Mouse (Mus musculus): ENCODE measurements at regions not wholly inside any gene's neighbourhood (a gene's known extent, or its start where the extent isn't known, plus 50 kb on each side); places are given as distances from the start of the nearest gene placed in this dataset.

- no peaks in the 10 kb centered on the region for H3K36me3 ChIP-seq (replicated peaks in 1 of 2; ENCODE audit: control insufficient read depth in 1 of 2, insufficient read depth in 1 of 2, low read length in 1 of 2)
- H3K4me2 ChIP-seq (ENCODE audit: insufficient read depth, low read depth, poor library complexity, severe bottlenecking): no peak overlapping the region
- no peak overlapping the region for H3K9ac ChIP-seq (ENCODE audit: insufficient read depth, low read depth)
- no peak overlapping the region for H3K27ac ChIP-seq (ENCODE audit: insufficient read depth, low read depth)
- dilution Hi-C loops (cut with MboI; ENCODE audit: extremely low pct_ligation_motif_present, extremely low pct_unique_long_range_greater_than_20kb, low sequenced_read_pairs): no loop called here
- in situ Hi-C loops (cut with MboI; ENCODE audit: low pct_ligation_motif_present, low pct_unique_long_range_greater_than_20kb, low sequenced_read_pairs): no loop called here
- TF ChIP-seq TCF12 (IDR thresholded peaks at IDR 0.05; ENCODE audit: low read depth, low read length): no peak
- TF ChIP-seq GABPA (IDR thresholded peaks at IDR 0.05; ENCODE audit: insufficient replicate concordance, low read depth, low read length): no peak
- no peak for TF ChIP-seq SMC3 (IDR thresholded peaks at IDR 0.05; ENCODE audit: low read depth, low read length)
- TF ChIP-seq POLR2A (IDR thresholded peaks at IDR 0.05; ENCODE audit: low read depth, low read length): no peak
- TF ChIP-seq USF1 (IDR thresholded peaks at IDR 0.05; ENCODE audit: low read depth, low read length): no peak
- no peak for TF ChIP-seq CHD2 (IDR thresholded peaks at IDR 0.05; ENCODE audit: low read length)
- no peak for TF ChIP-seq ZKSCAN1 (IDR thresholded peaks at IDR 0.05; ENCODE audit: borderline replicate concordance, low read depth, low read length)
- no peak for TF ChIP-seq MXI1 (IDR thresholded peaks at IDR 0.05; ENCODE audit: low read depth, low read length)
- TF ChIP-seq ELF1 (IDR thresholded peaks at IDR 0.05; ENCODE audit: low read depth, low read length): no peak
- TF ChIP-seq ZNF384 (IDR thresholded peaks at IDR 0.05; ENCODE audit: low read depth, low read length): no peak
- no peak for TF ChIP-seq SIN3A (IDR thresholded peaks at IDR 0.05; ENCODE audit: low read length)
- no peak for TF ChIP-seq CTCF (conservative IDR thresholded peaks at IDR 0.05 in 1 of 2, IDR thresholded peaks at IDR 0.05 in 1 of 2; ENCODE audit: low read depth in 2 of 2, low read length in 2 of 2)
- no peak for TF ChIP-seq NRF1 (IDR thresholded peaks at IDR 0.05; ENCODE audit: low read depth, low read length)
- H3K79me2 ChIP-seq (replicated peaks; ENCODE audit: control insufficient read depth, extremely low read depth, insufficient read depth, poor library complexity, severe bottlenecking): no peaks in the 10 kb centered on the region
- no peaks in the 10 kb centered on the region for H3K27me3 ChIP-seq (replicated peaks)
- peaks cover 26 to 89% of the 10 kb centered on the region in 2 experiments for H3K4me1 ChIP-seq (ENCODE audit: control insufficient read depth in 1 of 2, insufficient read depth in 2 of 2)
- no peak overlapping the region for H3K4me3 ChIP-seq (replicated peaks in 1 of 3; ENCODE audit: low read depth in 2 of 3, low read length in 2 of 3, poor library complexity in 1 of 3)
- no peaks in the 10 kb centered on the region for H3K9me3 ChIP-seq (replicated peaks; ENCODE audit: low read length)
- DNase-seq (ENCODE audit: extremely low read depth): no peak
These were observed 190.7 kb downstream of the Bcl2l11 start for GRCm38 (mm10) chr2:128316516-128316915.

- no peak overlapping the region; the same call in 1 of the 2 replicates for H3K4me2 ChIP-seq (ENCODE audit: insufficient read depth, low read depth, poor library complexity, severe bottlenecking)
- TF ChIP-seq USF1 (IDR thresholded peaks at IDR 0.05; ENCODE audit: low read depth, low read length) (no peak), ZKSCAN1 (IDR thresholded peaks at IDR 0.05; ENCODE audit: borderline replicate concordance, low read depth, low read length) (no peak), TBP (conservative IDR thresholded peaks at IDR 0.05; ENCODE audit: low read depth, low read length) (0 out of 2 replicates have a peak, but pooled peaks have one; percentile 46), ETS1 (conservative IDR thresholded peaks at IDR 0.05; ENCODE audit: low read depth, low read length) (no peak), BHLHE40 (IDR thresholded peaks at IDR 0.05; ENCODE audit: low read depth, low read length) (peak; percentile 69), GABPA (IDR thresholded peaks at IDR 0.05; ENCODE audit: insufficient replicate concordance, low read depth, low read length) (no peak)
- dilution Hi-C loops (cut with MboI; ENCODE audit: extremely low pct_ligation_motif_present, extremely low pct_unique_long_range_greater_than_20kb, low sequenced_read_pairs): no loop called here
- peak; percentile 79 for DNase-seq (ENCODE audit: extremely low read depth)
- in situ Hi-C loops (cut with MboI; ENCODE audit: low pct_ligation_motif_present, low pct_unique_long_range_greater_than_20kb, low sequenced_read_pairs): no loop called here
- no peaks in the 10 kb centered on the region for H3K79me2 ChIP-seq (replicated peaks; ENCODE audit: control insufficient read depth, extremely low read depth, insufficient read depth, poor library complexity, severe bottlenecking)
- no peak overlapping the region for H3K9ac ChIP-seq (ENCODE audit: insufficient read depth, low read depth)
- H3K4me1 ChIP-seq (ENCODE audit: control insufficient read depth in 1 of 2, insufficient read depth in 2 of 2): peaks cover 28 to 80% of the 10 kb centered on the region in 2 experiments
- H3K27ac ChIP-seq (ENCODE audit: insufficient read depth, low read depth): peak overlapping the region; percentile 24; the same call in 1 of the 2 replicates
- H3K27me3 ChIP-seq (replicated peaks): no peaks in the 10 kb centered on the region
- peaks cover 3% of the 10 kb centered on the region for H3K9me3 ChIP-seq (replicated peaks; ENCODE audit: low read length)
- H3K36me3 ChIP-seq (replicated peaks in 1 of 2; ENCODE audit: control insufficient read depth in 1 of 2, insufficient read depth in 1 of 2, low read length in 1 of 2): peaks cover 0 to 1% of the 10 kb centered on the region in 2 experiments
- H3K4me3 ChIP-seq (replicated peaks in 1 of 3; ENCODE audit: low read depth in 2 of 3, low read length in 2 of 3, poor library complexity in 1 of 3): peak overlapping the region in 1 of 3 experiments; percentile 17
These were observed 192.4 kb downstream of the Bcl2l11 start for GRCm38 (mm10) chr2:128318266-128318665.

Measured in CH12.LX (cell line).